Mouse (Mus musculus) limb, embryonic 12.5 days (tissue): ENCODE measurements around the gene Lrrn3. TPM values are rescaled to one million over a fixed set of nuclear protein-coding genes. Genes with fewer than 3 reads are reported as not detected.

Source experiments
- ATAC-seq: fragments of 200-750 bp; cut with Nextera tagmentation; 2 replicates; pipeline ENCODE4 v1.8.0; 2017; ENCODE audit warnings: low read depth, moderate TSS enrichment; ENCODE audit not compliant: insufficient number of reproducible peaks, insufficient read depth, low FRiP score, low TSS enrichment
- H3K27ac ChIP-seq: fragments of 300-500 bp; sonication (generic); 2 replicates; pipeline ENCODE4 v1.5.1; 2016; ENCODE audit warnings: mild to moderate bottlenecking, moderate library complexity
- H3K27me3 ChIP-seq: fragments of 300-500 bp; sonication (generic); 2 replicates; pipeline ENCODE4 v1.6.1; 2016; ENCODE audit warnings: mild to moderate bottlenecking, moderate library complexity
- H3K36me3 ChIP-seq: fragments of 300-500 bp; sonication (generic); 2 replicates; pipeline ENCODE4 v1.6.1; 2016; ENCODE audit warnings: mild to moderate bottlenecking, moderate library complexity
- H3K4me1 ChIP-seq: fragments of 300-500 bp; sonication (generic); replicated peaks from 2 replicates; pipeline ENCODE4 v1.6.1; 2016
- H3K4me2 ChIP-seq: fragments of 300-500 bp; sonication (generic); 2 replicates; pipeline ENCODE4 v1.6.1; 2016; ENCODE audit warnings: mild to moderate bottlenecking, moderate library complexity
- H3K4me3 ChIP-seq: fragments of 300-500 bp; sonication (generic); replicated peaks from 2 replicates; pipeline ENCODE4 v1.5.1; 2016; ENCODE audit warnings: mild to moderate bottlenecking
- H3K9ac ChIP-seq: fragments of 300-500 bp; sonication (generic); replicated peaks from 2 replicates; pipeline ENCODE4 v1.6.1; 2016; ENCODE audit warnings: mild to moderate bottlenecking, moderate library complexity
- H3K9me3 ChIP-seq: fragments of 300-500 bp; sonication (generic); 2 replicates; pipeline ENCODE4 v1.6.1; 2016; ENCODE audit warnings: mild to moderate bottlenecking, moderate library complexity
- WGBS: fragments of 180-500 bp; shearing (Covaris S2); methylation state at CpG from one replicate; pipeline ENCODE4 v1.1.7; 2016; 5-methylcytosine and 5-hydroxymethylcytosine counted together
- polyA plus RNA-seq: library from polyadenylated mRNA; unstranded; fragments of >200 nt; fragmentation: Nextera tagmentation; extraction: Ambion mirVana; gene quantifications from 2 replicates; pipeline ENCODE4 v1.2.1, GENCODE M21; 2016

Gene Lrrn3
- 8.9 and 11.2 TPM in 2 replicates for polyA plus RNA-seq

DNA sequence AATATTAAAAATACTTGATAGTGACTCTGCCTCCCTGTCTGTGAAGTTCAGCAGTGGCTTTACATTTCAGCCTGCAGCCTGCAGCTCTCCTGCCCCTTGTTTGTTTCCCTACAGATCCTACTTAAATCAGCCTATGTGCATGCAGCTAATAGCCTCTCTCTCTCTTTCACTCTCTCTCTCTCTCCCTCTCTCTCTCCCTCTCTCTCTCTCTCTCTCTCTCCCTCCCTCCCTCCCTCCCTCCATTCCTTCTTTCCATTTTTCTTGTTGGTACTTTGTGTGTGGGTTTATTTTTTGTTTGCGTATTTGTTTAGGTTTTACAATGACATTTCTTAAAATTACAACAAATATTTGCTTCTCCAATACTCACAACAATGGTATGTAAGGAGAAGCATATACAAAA lies at the start of gene Lrrn3:
Gene Lrrn3, minus strand, starts transcription at position 101 of the 400 bp plus-strand sequence.
- H3K4me1 ChIP-seq, result peaks cover 30% of the 10 kb centered on the region
- no peak within 1 kb of the TSS for H3K27ac ChIP-seq
- 95% methylated on average over 1 of the region's 1 CpGs for WGBS
- H3K9me3 ChIP-seq, result no peaks in the 10 kb centered on the region
- no peaks in the 10 kb centered on the region for H3K36me3 ChIP-seq
- H3K4me2 ChIP-seq, result peak within 1 kb of the TSS; percentile 63
- no peak for ATAC-seq
- no peaks in the 10 kb centered on the region; the same call in 1 of the 2 replicates for H3K27me3 ChIP-seq
- peak within 1 kb of the TSS; percentile 51 for H3K9ac ChIP-seq
- peak within 1 kb of the TSS; percentile 41 for H3K4me3 ChIP-seq

DNA sequence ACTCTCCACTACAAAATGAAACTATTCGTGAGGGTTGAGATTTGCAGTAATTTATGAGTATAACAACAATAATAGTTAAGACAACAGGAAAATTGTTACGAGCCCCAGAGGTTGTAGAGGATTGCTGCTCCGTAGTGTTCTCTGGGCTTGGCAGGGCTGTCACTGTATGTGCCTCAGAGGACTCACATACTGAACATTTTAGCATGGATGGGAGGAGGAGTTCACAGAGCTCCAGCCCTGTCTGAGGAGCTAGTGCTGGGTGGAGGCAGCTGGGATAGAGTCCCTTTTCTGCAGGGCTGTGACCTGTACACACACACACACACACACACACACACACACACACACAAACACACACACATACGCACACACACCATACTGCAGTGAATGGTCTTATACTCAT lies 42.2 kb upstream of the Lrrn3 start:
- no peak overlapping the region for H3K4me2 ChIP-seq
- WGBS, result 71% methylated on average over 4 of the region's 4 CpGs
- H3K4me3 ChIP-seq, result no peak overlapping the region
- H3K27ac ChIP-seq, result no peak overlapping the region
- no peaks in the 10 kb centered on the region for H3K4me1 ChIP-seq
- H3K27me3 ChIP-seq, result no peaks in the 10 kb centered on the region
- no peak; the same call in 1 of the 2 replicates for ATAC-seq
- no peak overlapping the region for H3K9ac ChIP-seq
- no peaks in the 10 kb centered on the region for H3K36me3 ChIP-seq
- H3K9me3 ChIP-seq, result no peaks in the 10 kb centered on the region

DNA sequence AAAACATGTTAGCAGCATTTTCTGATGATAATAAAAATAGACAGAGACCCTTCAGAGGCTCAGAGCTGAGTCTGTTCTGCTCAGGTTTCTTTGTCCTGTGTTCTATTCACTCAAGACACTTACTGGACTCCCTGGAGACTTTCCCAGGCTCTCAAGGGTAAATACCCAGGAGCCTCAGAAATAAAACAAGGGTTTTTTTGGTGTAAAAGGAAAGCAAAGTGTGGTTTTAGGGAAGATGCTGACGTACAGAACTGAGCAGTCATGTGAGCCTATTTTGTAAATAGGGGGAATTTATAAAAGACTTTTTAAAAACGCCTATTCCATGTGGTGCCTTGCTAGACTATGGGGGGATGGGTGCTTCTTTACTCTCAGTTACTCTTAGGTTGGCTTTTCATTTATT lies 40.5 kb upstream of the Lrrn3 start:
- no peak for ATAC-seq
- Histone ChIP-seq H3K9me3 (no peaks in the 10 kb centered on the region), H3K27me3 (no peaks in the 10 kb centered on the region), H3K4me1 (no peaks in the 10 kb centered on the region), H3K9ac (no peak overlapping the region), H3K4me2 (no peak overlapping the region), H3K27ac (no peak overlapping the region), H3K36me3 (no peaks in the 10 kb centered on the region), H3K4me3 (no peak overlapping the region)
- 75% methylated on average over 2 of the region's 2 CpGs for WGBS

DNA sequence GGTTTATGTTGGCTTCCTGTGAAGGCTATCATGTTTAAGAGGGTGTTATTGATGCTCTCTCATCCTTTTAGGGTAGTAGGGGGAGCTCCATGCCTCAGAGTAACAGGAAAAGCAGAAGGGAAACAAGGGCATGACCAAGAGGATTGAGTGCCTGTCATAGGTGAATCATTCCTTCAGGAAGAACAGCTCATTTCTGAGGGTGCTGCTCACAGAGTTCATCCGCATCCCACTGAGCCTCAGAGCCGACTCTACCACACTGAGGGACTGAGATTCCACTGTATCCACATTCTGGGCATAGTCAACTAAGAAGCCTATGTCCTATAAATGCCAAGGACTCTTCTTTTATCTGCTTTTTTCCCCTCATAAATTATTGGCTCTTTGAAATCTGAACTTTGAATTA lies 35.4 kb upstream of the Lrrn3 start:
- WGBS, result 83% methylated on average over 2 of the region's 2 CpGs
- H3K27me3 ChIP-seq, result no peaks in the 10 kb centered on the region
- ATAC-seq, result no peak

DNA sequence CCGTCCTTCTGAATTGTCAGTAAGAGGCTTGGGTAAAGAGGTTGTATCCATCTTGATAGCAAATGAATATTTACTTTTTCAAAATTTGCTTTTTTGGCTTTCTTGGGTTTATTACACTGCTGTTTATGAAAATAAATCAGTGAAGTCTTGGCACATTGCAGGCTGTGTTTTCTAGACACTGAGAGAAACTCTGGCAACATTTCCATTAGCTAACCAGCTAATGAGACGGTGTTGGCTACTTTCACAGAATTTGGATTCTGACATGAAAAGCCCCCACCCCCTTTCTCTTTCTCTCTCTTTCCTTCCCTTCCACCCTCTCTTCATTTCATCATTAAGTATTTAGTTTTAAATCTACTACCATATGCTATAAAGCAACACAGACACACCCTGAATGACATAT lies 34.1 kb upstream of the Lrrn3 start:
- Histone ChIP-seq H3K4me1 (no peaks in the 10 kb centered on the region), H3K27ac (no peak overlapping the region), H3K9ac (no peak overlapping the region), H3K27me3 (no peaks in the 10 kb centered on the region), H3K9me3 (no peaks in the 10 kb centered on the region), H3K4me3 (no peak overlapping the region), H3K36me3 (no peaks in the 10 kb centered on the region), H3K4me2 (no peak overlapping the region)
- 79% methylated on average over 2 of the region's 2 CpGs for WGBS
- no peak for ATAC-seq

More for the DNA sequence above, 35.4 kb upstream of the Lrrn3 start:
- Histone ChIP-seq H3K9ac (no peak overlapping the region), H3K9me3 (no peaks in the 10 kb centered on the region), H3K4me1 (no peaks in the 10 kb centered on the region), H3K4me3 (no peak overlapping the region), H3K27ac (no peak overlapping the region), H3K36me3 (no peaks in the 10 kb centered on the region), H3K4me2 (no peak overlapping the region)

DNA sequence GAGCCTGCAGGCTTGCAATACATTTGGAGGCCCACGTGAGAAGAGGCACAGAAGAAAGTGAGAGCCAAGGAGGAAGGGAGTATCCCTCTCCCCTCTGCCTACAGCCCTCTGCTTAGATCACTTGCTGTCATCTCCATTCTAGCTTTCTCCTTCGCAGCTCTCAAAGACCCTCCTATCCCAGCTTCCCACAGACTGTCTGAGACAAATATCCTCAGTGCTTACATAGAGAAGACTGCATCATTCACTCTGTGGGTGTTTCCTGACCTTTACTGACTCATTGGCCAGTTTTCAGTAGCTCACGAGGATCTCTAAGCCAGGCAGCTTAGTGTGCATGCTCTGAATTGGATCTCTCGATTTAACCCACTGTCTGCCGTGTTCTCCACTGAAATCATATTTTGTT lies 32.7 kb upstream of the Lrrn3 start:
- H3K4me3 ChIP-seq, result no peak overlapping the region
- H3K36me3 ChIP-seq, result no peaks in the 10 kb centered on the region
- no peak for ATAC-seq
- no peak overlapping the region for H3K27ac ChIP-seq
- 62% methylated on average over 5 of the region's 5 CpGs for WGBS
- H3K9me3 ChIP-seq, result no peaks in the 10 kb centered on the region
- no peak overlapping the region for H3K4me2 ChIP-seq
- H3K9ac ChIP-seq, result no peak overlapping the region
- H3K27me3 ChIP-seq, result no peaks in the 10 kb centered on the region
- no peaks in the 10 kb centered on the region for H3K4me1 ChIP-seq

DNA sequence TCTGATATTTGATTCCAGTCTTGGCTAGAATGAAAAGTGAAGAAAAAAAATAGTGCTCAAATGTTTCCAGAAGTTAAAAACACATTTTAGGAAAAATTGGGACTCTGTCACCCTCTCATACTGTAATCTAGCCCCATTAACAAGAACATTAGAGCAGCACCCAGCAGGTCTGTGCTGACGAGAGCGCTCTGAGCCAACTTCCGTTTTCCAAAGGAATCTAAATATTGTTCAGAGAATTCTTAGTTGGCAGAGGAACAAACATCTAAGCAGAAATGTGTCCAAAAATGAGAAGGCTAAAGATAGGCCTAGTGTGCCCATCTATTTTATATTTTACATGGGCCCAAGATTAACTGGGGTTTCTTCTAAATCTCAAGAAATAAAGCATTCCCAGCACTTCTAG lies 24.4 kb upstream of the Lrrn3 start:
- WGBS, result 84% methylated on average over 3 of the region's 3 CpGs
- H3K4me1 ChIP-seq, result no peaks in the 10 kb centered on the region
- no peak overlapping the region for H3K4me3 ChIP-seq
- no peaks in the 10 kb centered on the region for H3K36me3 ChIP-seq
- H3K9me3 ChIP-seq, result no peaks in the 10 kb centered on the region
- H3K27ac ChIP-seq, result no peak overlapping the region
- ATAC-seq, result no peak
- no peaks in the 10 kb centered on the region for H3K27me3 ChIP-seq
- H3K9ac ChIP-seq, result no peak overlapping the region
- H3K4me2 ChIP-seq, result no peak overlapping the region

DNA sequence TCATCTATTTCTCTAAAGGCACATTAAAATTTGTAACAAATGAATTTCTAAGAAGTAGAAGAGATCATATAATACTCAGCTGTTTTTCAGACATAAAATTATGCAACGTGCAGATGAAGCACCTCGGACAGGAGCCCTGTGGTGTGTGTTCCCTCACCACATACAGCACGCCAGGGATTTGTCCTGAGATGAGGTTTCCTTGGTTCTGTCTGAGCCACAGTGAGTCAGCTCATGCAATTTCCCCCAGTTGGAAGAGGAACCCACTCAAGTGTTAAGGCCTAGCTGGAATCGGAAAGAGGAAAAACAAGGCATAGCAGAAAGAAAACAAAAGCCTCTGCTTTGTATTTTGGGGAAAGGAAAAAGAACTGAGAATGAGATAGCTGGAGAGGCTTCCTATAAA lies 22.4 kb upstream of the Lrrn3 start:
- Histone ChIP-seq H3K4me2 (no peak overlapping the region), H3K4me1 (no peaks in the 10 kb centered on the region), H3K27me3 (no peaks in the 10 kb centered on the region), H3K4me3 (no peak overlapping the region), H3K9ac (no peak overlapping the region), H3K9me3 (no peaks in the 10 kb centered on the region), H3K27ac (no peak overlapping the region), H3K36me3 (no peaks in the 10 kb centered on the region)
- 85% methylated on average over 4 of the region's 4 CpGs for WGBS
- ATAC-seq, result no peak

DNA sequence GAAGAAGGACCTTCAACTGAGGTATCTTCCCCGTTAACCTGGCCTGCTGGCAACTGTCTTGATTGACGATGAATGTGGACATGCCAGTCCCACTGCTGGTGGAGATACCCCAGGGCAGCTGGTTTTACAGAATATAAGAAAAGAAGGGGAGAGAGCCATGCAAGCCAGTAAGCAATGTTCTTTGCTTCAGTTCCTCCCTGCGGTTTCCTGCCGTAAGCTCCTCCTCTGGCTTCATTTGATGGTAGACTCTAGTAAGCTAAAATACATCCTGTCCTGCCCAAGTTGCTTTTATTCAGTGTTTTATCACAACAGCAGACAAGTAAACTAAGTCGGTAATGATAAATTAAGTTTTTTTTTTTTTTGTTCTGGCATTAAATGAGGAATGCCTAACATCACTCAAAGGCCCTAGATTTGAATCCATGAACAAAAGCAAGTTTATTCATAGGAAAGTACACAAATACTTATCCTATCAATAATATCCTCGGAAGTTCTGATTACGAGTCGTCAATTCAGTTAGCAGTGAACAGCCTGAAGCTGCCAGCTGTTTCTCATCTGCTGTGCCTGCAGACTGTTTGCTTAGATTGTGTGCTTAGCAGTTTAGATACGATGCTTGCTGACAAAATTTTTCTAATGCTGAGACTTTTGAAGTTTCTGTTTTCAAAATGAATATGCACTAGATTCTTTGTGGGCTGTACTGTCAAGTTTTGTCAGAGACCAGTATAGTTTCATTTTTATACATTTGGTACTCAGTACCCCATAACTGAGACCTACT lies 14.0 kb upstream of the Lrrn3 start:
- no peak overlapping the region for H3K27ac ChIP-seq
- WGBS, result 58% methylated on average over 9 of the region's 9 CpGs
- no peak for ATAC-seq
- H3K9me3 ChIP-seq, result no peaks in the 10 kb centered on the region
- H3K36me3 ChIP-seq, result no peaks in the 10 kb centered on the region
- no peaks in the 10 kb centered on the region for H3K4me1 ChIP-seq
- no peak overlapping the region for H3K4me3 ChIP-seq
- no peaks in the 10 kb centered on the region for H3K27me3 ChIP-seq
- H3K9ac ChIP-seq, result no peak overlapping the region
- H3K4me2 ChIP-seq, result no peak overlapping the region

DNA sequence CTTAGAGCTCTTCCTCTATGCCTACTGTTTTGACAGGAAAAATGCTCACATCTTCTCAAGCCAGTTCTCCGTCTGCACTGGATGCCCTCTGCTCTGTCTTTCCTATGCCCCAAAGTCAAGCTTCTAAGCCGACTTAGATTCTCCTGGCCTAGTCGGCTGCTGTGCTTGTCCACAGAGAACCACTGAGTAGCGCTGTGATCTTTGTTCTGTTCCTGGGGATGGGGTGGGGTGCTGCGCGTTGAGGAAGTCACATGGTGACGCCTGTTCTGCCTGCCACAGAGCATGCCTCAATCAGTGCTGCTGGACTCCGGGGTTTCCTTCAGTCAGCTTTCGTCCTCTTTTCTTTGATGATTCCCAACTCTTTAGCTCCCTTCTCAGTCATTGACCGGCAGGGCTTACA lies 8.4 kb upstream of the Lrrn3 start:
- Histone ChIP-seq H3K4me3 (no peak overlapping the region), H3K4me2 (0 out of 2 replicates have a peak overlapping the region, but pooled peaks have one; percentile 2), H3K9ac (no peak overlapping the region), H3K4me1 (0 out of 2 replicates have a peak, but pooled peaks cover 2% of the 10 kb centered on the region), H3K27me3 (no peaks in the 10 kb centered on the region), H3K27ac (no peak overlapping the region), H3K36me3 (no peaks in the 10 kb centered on the region), H3K9me3 (no peaks in the 10 kb centered on the region)
- ATAC-seq, result no peak
- 38% methylated on average over 10 of the region's 10 CpGs for WGBS

DNA sequence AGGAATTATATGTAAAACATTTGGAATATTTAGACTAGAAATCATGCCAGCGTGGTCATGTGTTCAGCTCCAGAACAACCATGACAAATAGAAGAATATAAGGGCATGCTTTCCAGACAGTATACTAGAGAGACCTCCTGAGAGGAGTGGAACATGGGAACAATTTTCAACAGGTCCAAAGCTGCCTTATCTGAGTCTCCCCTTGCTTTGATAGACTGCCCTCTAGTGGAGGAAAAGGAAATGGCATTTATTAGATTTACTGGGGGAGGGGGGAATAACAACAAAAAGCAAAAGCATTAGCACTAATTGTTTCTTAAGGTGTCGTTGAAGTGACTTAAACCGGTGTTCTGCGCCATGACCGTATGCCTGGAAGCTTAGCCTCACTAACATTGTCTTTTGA lies 774 bp upstream of the Lrrn3 start:
- ATAC-seq, result no peak

More for the DNA sequence above, 774 bp upstream of the Lrrn3 start:
- Histone ChIP-seq H3K4me2 (no peak overlapping the region), H3K9ac (no peak overlapping the region), H3K4me3 (no peak overlapping the region), H3K4me1 (peaks cover 30% of the 10 kb centered on the region), H3K36me3 (no peaks in the 10 kb centered on the region), H3K9me3 (no peaks in the 10 kb centered on the region), H3K27me3 (no peaks in the 10 kb centered on the region; the same call in 1 of the 2 replicates), H3K27ac (no peak overlapping the region)
- WGBS, result 17% methylated on average over 5 of the region's 5 CpGs
